Mouse (Mus musculus): ENCODE data around the gene Itgb1bp1.

DNA sequence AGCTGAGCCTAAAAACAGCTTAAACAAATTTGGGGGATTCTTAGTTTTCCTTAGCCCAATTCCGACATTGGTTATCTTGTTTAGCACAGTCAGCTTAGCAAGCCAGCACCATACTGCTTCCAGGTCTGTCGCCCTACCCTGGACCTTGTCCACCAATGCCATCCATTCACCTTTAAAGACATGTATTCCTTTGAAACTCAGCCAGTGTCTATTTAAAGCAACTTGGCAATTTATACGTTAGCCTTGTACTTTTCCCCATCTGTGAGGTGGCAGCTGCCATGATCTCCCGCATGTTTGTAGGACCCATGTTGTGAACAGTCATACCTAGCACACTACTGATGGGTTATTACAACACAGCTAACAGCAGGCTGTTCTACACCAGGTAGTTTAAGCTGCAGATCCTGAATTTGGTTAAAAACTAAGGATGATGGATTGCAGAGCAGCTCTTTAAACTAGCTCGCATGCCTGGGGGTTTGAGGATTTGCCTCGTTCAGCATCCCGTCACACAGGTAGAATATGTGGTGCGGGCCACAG lies 17.9 kb downstream of the Itgb1bp1 start:
- TF ChIP-seq POLR2A (IDR thresholded peaks at IDR 0.05; ENCODE audit: insufficient read depth, low read depth, low read length) (no peak), CTCF (IDR thresholded peaks at IDR 0.05; ENCODE audit: insufficient read depth, low read depth, low read length) (no peak)
